Mouse (Mus musculus) forebrain, embryonic 11.5 days (tissue): Measurements from ENCODE around the gene Fibp. TPM values are rescaled to one million over a fixed set of nuclear protein-coding genes. Genes with fewer than 3 reads are reported as not detected.
"Not testable (repeated sequence)": the region's sequence is repeated elsewhere in the genome, so short reads cannot be mapped to it uniquely, and the experiment has no call there.

Experiments used
- ATAC-seq: fragments of 200-750 bp; cut with Nextera tagmentation; replicated peaks from 2 replicates; pipeline ENCODE4 v1.8.0; 2017; ENCODE audit warnings: moderate TSS enrichment; ENCODE audit not compliant: low FRiP score
- DNase-seq: peaks from one replicate; pipeline ENCODE4 v3.0.0-alpha.2; 2017; ENCODE audit warnings: low spot score
- H3K27ac ChIP-seq: fragments of 300-500 bp; sonication (generic); 2 replicates; pipeline ENCODE4 v1.5.1; 2014; ENCODE audit warnings: low read depth, low read length
- H3K27me3 ChIP-seq: fragments of 300-500 bp; sonication (generic); 2 replicates; pipeline ENCODE4 v1.6.1; 2014; ENCODE audit warnings: mild to moderate bottlenecking, low read length, mixed read lengths; ENCODE audit not compliant: control insufficient read depth, insufficient read depth
- H3K36me3 ChIP-seq: fragments of 300-500 bp; sonication (generic); 2 replicates; pipeline ENCODE4 v1.6.1; 2014; ENCODE audit warnings: mild to moderate bottlenecking, low read length, moderate library complexity, mixed read lengths; ENCODE audit not compliant: control insufficient read depth, insufficient read depth
- H3K4me1 ChIP-seq: fragments of 300-500 bp; sonication (generic); replicated peaks from 2 replicates; pipeline ENCODE4 v1.6.1; 2014; ENCODE audit warnings: low read length, mixed read lengths; ENCODE audit not compliant: control insufficient read depth, insufficient read depth
- H3K4me2 ChIP-seq: fragments of 300-500 bp; sonication (generic); 2 replicates; pipeline ENCODE4 v1.6.1; 2014; ENCODE audit warnings: low read depth, mild to moderate bottlenecking, low read length, moderate library complexity, mixed read lengths; ENCODE audit not compliant: severe bottlenecking
- H3K4me3 ChIP-seq: fragments of 300-500 bp; sonication (generic); 2 replicates; pipeline ENCODE4 v1.5.1; 2014; ENCODE audit warnings: low read depth, low read length
- H3K9ac ChIP-seq: fragments of 300-500 bp; sonication (generic); 2 replicates; pipeline ENCODE4 v1.6.1; 2014; ENCODE audit warnings: low read length
- H3K9me3 ChIP-seq: fragments of 300-500 bp; sonication (generic); 2 replicates; pipeline ENCODE4 v1.6.1; 2016; ENCODE audit warnings: low read length, mixed read lengths; ENCODE audit not compliant: control insufficient read depth
- WGBS: fragments of 180-500 bp; shearing (Covaris S2); extraction: QIAGEN DNeasy Blood & Tissue Kit; methylation state at CpG from one replicate; pipeline ENCODE4 v1.1.7; 2014; 5-methylcytosine and 5-hydroxymethylcytosine counted together
- polyA plus RNA-seq: library from polyadenylated mRNA; unstranded; fragments of >200 nt; fragmentation: Nextera tagmentation; extraction: Ambion mirVana; gene quantifications from 2 replicates; pipeline ENCODE4 v1.2.1, GENCODE M21; 2014

Gene Fibp
- polyA plus RNA-seq, 1 experiment from 2014 or later: 105 TPM

GRCm38 (mm10) chr19:5484496-5484895, 24.1 kb downstream of the Fibp start:
- H3K9ac ChIP-seq: no peak overlapping the region
- 93% methylated on average over 5 of the region's 5 CpGs for WGBS
- H3K4me1 ChIP-seq: no peaks in the 10 kb centered on the region; the same call in 1 of the 2 replicates
- no peaks in the 10 kb centered on the region; the same call in 1 of the 2 replicates for H3K36me3 ChIP-seq
- no peak overlapping the region for H3K4me3 ChIP-seq
- H3K9me3 ChIP-seq: no peaks in the 10 kb centered on the region
- H3K4me2 ChIP-seq: no peak overlapping the region
- H3K27ac ChIP-seq: no peak overlapping the region
- ATAC-seq: no peak
- H3K27me3 ChIP-seq: no peaks in the 10 kb centered on the region
- DNase-seq: no peak

DNA sequence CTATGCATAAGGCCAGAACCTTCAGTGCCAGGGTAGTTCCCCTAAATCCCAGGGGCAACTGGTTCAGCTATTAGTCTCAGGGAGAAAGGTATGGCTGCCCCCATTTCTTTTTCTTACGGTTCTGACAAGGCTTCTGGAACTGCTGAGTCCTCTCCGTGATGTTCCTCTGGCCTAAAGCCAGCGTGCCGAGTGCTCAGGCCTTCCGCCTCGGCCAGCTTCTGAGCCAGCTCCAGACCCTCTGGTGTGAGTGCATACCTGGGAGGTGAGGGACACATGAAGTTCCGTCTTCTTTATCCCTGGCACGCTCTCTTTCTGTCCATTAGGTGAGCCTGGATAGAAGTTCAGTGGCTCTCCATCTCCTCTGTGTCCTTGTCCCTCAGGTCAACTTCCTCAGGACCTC, 25.0 kb downstream of the Fibp start:
- H3K4me1 ChIP-seq: no peaks in the 10 kb centered on the region; the same call in 1 of the 2 replicates
- H3K27me3 ChIP-seq: no peaks in the 10 kb centered on the region
- H3K36me3 ChIP-seq: no peaks in the 10 kb centered on the region; the same call in 1 of the 2 replicates
- no peak for ATAC-seq
- no peak overlapping the region for H3K9ac ChIP-seq
- H3K27ac ChIP-seq: no peak overlapping the region
- 96% methylated on average over 8 of the region's 8 CpGs for WGBS
- H3K4me3 ChIP-seq: no peak overlapping the region
- DNase-seq: no peak
- H3K4me2 ChIP-seq: no peak overlapping the region
- no peaks in the 10 kb centered on the region for H3K9me3 ChIP-seq

GRCm38 (mm10) chr19:5485821-5486220, 25.4 kb downstream of the Fibp start:
- WGBS: 92% methylated on average over 7 of the region's 7 CpGs
- Histone ChIP-seq H3K27ac (no peak overlapping the region), H3K4me2 (no peak overlapping the region), H3K36me3 (no peaks in the 10 kb centered on the region; the same call in 1 of the 2 replicates), H3K27me3 (no peaks in the 10 kb centered on the region), H3K4me3 (no peak overlapping the region), H3K9me3 (no peaks in the 10 kb centered on the region), H3K4me1 (no peaks in the 10 kb centered on the region; the same call in 1 of the 2 replicates), H3K9ac (no peak overlapping the region)
- ATAC-seq (no peak), DNase-seq (no peak)

GRCm38 (mm10) chr19:5486286-5486685, 25.9 kb downstream of the Fibp start:
- no peak overlapping the region for H3K9ac ChIP-seq
- no peak overlapping the region for H3K4me3 ChIP-seq
- DNase-seq (no peak), ATAC-seq (no peak)
- no peak overlapping the region for H3K4me2 ChIP-seq
- no peaks in the 10 kb centered on the region; the same call in 1 of the 2 replicates for H3K36me3 ChIP-seq
- H3K4me1 ChIP-seq: no peaks in the 10 kb centered on the region; the same call in 1 of the 2 replicates
- H3K27ac ChIP-seq: no peak overlapping the region
- H3K9me3 ChIP-seq: no peaks in the 10 kb centered on the region
- H3K27me3 ChIP-seq: no peaks in the 10 kb centered on the region
- 89% methylated on average over 8 of the region's 8 CpGs for WGBS

DNA sequence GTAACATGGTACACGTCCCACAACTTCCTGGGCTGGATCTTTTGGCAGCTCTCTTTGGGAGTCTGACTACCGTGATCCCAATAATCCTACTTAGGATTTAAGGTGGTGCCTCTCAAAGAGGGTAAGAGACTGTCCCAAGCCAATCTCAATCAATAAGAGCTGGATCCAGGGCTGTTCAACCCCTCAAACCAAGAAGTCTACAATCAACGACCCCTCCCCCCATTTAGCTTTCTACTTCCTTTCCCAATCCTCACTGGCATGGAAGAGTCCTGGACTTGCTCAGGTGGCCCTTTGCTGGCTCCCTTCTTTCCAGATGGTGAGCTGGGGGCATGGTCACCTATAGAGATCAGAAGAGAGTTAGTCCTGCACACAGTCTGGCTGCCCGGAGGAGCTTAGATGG, 26.4 kb downstream of the Fibp start:
- Histone ChIP-seq H3K27ac (no peak overlapping the region), H3K9me3 (no peaks in the 10 kb centered on the region), H3K4me1 (no peaks in the 10 kb centered on the region; the same call in 1 of the 2 replicates), H3K9ac (peak overlapping the region; percentile 66; the same call in 1 of the 2 replicates), H3K27me3 (no peaks in the 10 kb centered on the region), H3K36me3 (no peaks in the 10 kb centered on the region; the same call in 1 of the 2 replicates), H3K4me3 (no peak overlapping the region), H3K4me2 (no peak overlapping the region)
- WGBS: 84% methylated on average over 4 of the region's 4 CpGs
- ATAC-seq: no peak
- no peak for DNase-seq

DNA sequence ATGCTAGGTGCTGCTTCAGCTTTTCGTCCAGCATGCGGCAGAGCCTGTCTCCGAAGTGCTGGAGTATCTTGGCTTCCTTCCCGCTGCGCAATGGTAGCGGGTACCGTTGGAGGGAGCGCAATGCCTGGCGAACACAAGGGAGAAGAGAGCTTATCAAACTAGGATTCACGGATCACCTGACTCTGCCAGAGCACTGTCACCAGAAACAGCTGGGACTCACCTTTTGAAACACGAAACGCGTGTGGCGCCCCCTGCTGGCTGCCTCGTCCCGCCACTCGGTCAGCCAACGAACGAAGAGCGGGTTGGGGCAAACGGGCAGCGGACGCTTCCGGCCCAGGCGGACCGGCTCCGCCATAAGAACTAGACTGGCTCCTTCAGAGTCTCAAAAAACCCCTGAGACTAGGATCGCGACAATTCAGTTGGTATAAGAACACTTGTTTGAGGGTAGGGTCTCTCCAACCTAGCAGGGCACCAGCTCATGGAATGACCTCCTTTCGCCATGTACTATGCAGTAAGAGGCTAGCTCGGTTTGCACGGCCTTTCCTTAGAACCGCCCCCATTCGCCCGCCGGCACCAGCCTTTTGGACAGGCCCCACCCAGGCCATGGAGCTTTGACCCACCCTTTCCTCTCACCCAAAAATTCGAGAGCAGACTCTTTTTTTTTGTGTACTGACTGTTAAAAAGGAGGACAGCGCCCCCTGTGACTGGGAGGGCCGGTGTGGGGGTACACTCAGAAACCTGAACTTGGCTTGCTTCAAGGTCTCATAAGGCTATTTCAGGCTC, 27.5 kb downstream of the Fibp start, which contains the start of gene Mus81:
Gene Mus81, minus strand, starts transcription at position 635 of the 783 bp plus-strand sequence.
- H3K4me3 ChIP-seq: peak within 1 kb of the TSS; percentile 44
- H3K27me3 ChIP-seq: no peaks in the 10 kb centered on the region
- H3K4me2 ChIP-seq: peak within 1 kb of the TSS; percentile 64
- H3K9ac ChIP-seq: peak within 1 kb of the TSS; percentile 66
- peak within 1 kb of the TSS; percentile 99 for H3K27ac ChIP-seq
- ATAC-seq (peak; percentile 69), DNase-seq (peak; percentile 97)
- 1% methylated on average over 39 of the region's 39 CpGs for WGBS
- H3K4me1 ChIP-seq: peaks cover 4% of the 10 kb centered on the region; the same call in 1 of the 2 replicates
- no peaks in the 10 kb centered on the region for H3K9me3 ChIP-seq
- H3K36me3 ChIP-seq: peaks cover under 1% of the 10 kb centered on the region

DNA sequence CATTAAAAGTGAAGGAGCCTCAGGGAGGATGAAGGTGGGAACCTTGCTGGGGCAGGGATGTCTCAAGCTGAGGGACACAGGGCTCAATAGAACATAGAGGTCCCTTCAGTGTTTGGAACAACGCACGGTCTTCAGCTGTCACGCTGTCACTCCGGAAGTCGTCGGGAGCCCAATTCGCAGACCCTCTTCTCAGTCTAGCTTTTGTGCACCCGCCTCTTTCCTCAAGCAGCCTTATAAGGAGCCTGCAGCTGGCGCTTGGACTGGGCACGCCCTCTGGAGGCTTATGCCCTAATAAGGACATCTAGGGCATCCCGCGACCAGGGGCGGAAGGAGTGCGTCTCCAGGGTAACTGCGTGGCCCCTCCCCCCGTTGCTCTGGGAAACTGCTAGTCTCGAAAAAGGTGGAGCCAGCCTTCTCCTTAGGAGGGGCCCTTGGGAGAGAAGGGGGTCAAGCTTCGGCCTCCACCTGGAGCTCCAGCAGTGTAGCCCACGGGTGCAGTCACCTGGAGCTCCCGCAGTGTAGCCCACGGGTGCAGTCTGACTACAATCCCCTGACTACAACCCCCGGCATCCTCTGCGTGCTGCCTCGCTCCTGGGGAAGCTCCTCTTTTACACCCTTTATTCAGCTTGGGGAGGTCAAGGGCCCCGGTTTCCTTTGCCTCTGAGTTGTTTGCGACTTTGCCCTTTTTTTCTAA, 28.6 kb downstream of the Fibp start:
- peak overlapping the region; percentile 44 for H3K4me3 ChIP-seq
- H3K36me3 ChIP-seq: peaks cover 6% of the 10 kb centered on the region
- peak overlapping the region; percentile 66 for H3K9ac ChIP-seq
- ATAC-seq (peak; percentile 83), DNase-seq (peak; percentile 97)
- no peaks in the 10 kb centered on the region for H3K27me3 ChIP-seq
- peak overlapping the region; percentile 64 for H3K4me2 ChIP-seq
- 1% methylated on average over 26 of the region's 26 CpGs for WGBS
- H3K4me1 ChIP-seq: peaks cover 4% of the 10 kb centered on the region; the same call in 1 of the 2 replicates
- no peaks in the 10 kb centered on the region for H3K9me3 ChIP-seq
- peak overlapping the region; percentile 99 for H3K27ac ChIP-seq

DNA sequence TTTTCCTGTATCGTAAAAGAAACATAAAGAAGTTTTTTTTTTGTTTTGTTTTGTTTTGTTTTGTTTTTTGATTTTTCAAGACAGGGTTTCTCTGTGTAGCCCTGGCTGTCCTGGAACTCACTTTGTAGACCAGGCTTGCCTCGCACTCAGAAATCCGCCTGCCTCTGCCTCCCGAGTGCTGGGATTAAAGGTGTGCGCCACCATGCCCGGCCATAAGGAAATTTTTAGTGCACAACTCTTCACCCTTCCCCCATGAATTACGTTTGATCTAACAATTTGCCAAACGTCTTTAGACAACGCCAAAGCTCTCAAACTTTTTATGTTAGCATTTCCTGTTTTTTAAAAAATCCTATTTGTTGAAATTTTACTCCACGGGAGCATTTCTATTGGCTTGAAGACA, 29.3 kb downstream of the Fibp start:
- WGBS: 51% methylated on average over 10 of the region's 10 CpGs

More for the DNA sequence above, 29.3 kb downstream of the Fibp start:
- not testable (repeated sequence) for ATAC-seq, H3K4me2 ChIP-seq, H3K9ac ChIP-seq, H3K9me3 ChIP-seq, H3K36me3 ChIP-seq, H3K4me1 ChIP-seq, H3K27me3 ChIP-seq, DNase-seq
- H3K27ac ChIP-seq: peak overlapping the region; percentile 99
- peak overlapping the region; percentile 98; the same call in 1 of the 2 replicates for H3K4me3 ChIP-seq
